Mouse (Mus musculus): ENCODE measurements around the gene Cldn2. TPM values are rescaled to one million over a fixed set of nuclear protein-coding genes. Genes with fewer than 3 reads are reported as not detected.

Cldn2 gene
- polyA plus RNA-seq, 1 experiment from 2014 or later: 0.85 TPM

- Histone ChIP-seq H3K4me1 (ENCODE audit: control insufficient read depth, insufficient read depth, low read length) (no peaks in the 10 kb centered on the region), H3K36me3 (ENCODE audit: control insufficient read depth, insufficient read depth, low read length) (no peaks in the 10 kb centered on the region), H3K27ac (ENCODE audit: low read length) (no peak overlapping the region), H3K9ac (ENCODE audit: low read depth, low read length) (no peak overlapping the region), H3K4me2 (ENCODE audit: low read length) (no peak overlapping the region), H3K27me3 (ENCODE audit: control insufficient read depth, insufficient read depth, low read depth, low read length) (no peaks in the 10 kb centered on the region), H3K9me3 (replicated peaks; ENCODE audit: control insufficient read depth, low read length, poor library complexity, severe bottlenecking) (no peaks in the 10 kb centered on the region), H3K4me3 (ENCODE audit: low read depth, low read length) (no peak overlapping the region)
- WGBS: 84% methylated on average over 5 of the region's 5 CpGs
- no peak for ATAC-seq
Observed at GRCm38 (mm10) chrX:139859402-139859801, 58.8 kb downstream of the Cldn2 start.

Other genes with a start within 250 kb of the Cldn2 start
- 5.4 and 6.3 TPM in 2 replicates for gene Rnf128, start 237.5 kb upstream of the Cldn2 start, polyA plus RNA-seq (2015; fragmentation: Nextera tagmentation; extraction: Ambion mirVana)
- gene Tbc1d8b, start 115.8 kb upstream of the Cldn2 start, polyA plus RNA-seq (2015; fragmentation: Nextera tagmentation; extraction: Ambion mirVana): 0.31 and 0.39 TPM in 2 replicates
- 0.27 TPM in 1 of 2 replicates, not detected in the other for gene Gm15013, start 86.3 kb upstream of the Cldn2 start, polyA plus RNA-seq (2015; fragmentation: Nextera tagmentation; extraction: Ambion mirVana)
- gene Ripply1, start 18.5 kb upstream of the Cldn2 start, polyA plus RNA-seq (2015; fragmentation: Nextera tagmentation; extraction: Ambion mirVana): 0.24 TPM in 1 of 2 replicates, not detected in the other
- gene Morc4, start 70.8 kb downstream of the Cldn2 start, polyA plus RNA-seq (2015; fragmentation: Nextera tagmentation; extraction: Ambion mirVana): 3.3 and 3.4 TPM in 2 replicates
- gene Rbm41, start 197.8 kb downstream of the Cldn2 start, polyA plus RNA-seq (2015; fragmentation: Nextera tagmentation; extraction: Ambion mirVana): 5.0 TPM in 2 replicates

Measured in midbrain, embryonic 16.5 days (tissue).